Mouse (Mus musculus) MEL (cell line): ENCODE measurements around the gene Btbd11. TPM values are rescaled to one million over a fixed set of nuclear protein-coding genes. Genes with fewer than 3 reads are reported as not detected.

Experiments used
- DNase-seq: peaks from one replicate; pipeline ENCODE4 v3.0.0; 2011; ENCODE audit warnings: low read depth, low spot score
- H3K27ac ChIP-seq: 2 replicates; pipeline ENCODE4 v1.5.1; 2012; ENCODE audit warnings: low read depth, mild to moderate bottlenecking, control low read depth, low read length, moderate library complexity; ENCODE audit not compliant: control insufficient read depth
- H3K27me3 ChIP-seq, 2 experiments: fragments of 150-350 bp in 1 of 2; sonication (generic) in 1 of 2; 2 replicates each; pipeline ENCODE4 v1.6.1; 2012; ENCODE audit warnings: low read length in 2 of 2, mild to moderate bottlenecking in 2 of 2, improper control_type of control experiment in 1 of 2, moderate library complexity in 1 of 2; ENCODE audit not compliant: insufficient read depth in 2 of 2, control insufficient read depth in 1 of 2
- H3K36me3 ChIP-seq, 2 experiments: 2 replicates each; pipeline ENCODE4 v1.6.1; 2012 to 2014; ENCODE audit warnings: low read length in 2 of 2, improper control_type of control experiment in 1 of 2, inconsistent platforms in 1 of 2, mild to moderate bottlenecking in 1 of 2; ENCODE audit not compliant: insufficient read depth in 2 of 2, control insufficient read depth in 1 of 2
- H3K4me1 ChIP-seq, 2 experiments: fragments of 150-350 bp in 1 of 2; sonication (generic) in 1 of 2; 2 replicates each; pipeline ENCODE4 v1.6.1; 2012; ENCODE audit warnings: low read length in 2 of 2, improper control_type of control experiment in 1 of 2, mild to moderate bottlenecking in 1 of 2; ENCODE audit not compliant: insufficient read depth in 2 of 2, control insufficient read depth in 1 of 2
- H3K4me3 ChIP-seq, 2 experiments: fragments of 150-350 bp in 1 of 2; sonication (generic) in 1 of 2; 2 replicates each; pipeline ENCODE4 v1.5.1; 2012; ENCODE audit warnings: low read depth in 2 of 2, low read length in 2 of 2, mild to moderate bottlenecking in 2 of 2, moderate library complexity in 2 of 2, control low read depth in 1 of 2, improper control_type of control experiment in 1 of 2; ENCODE audit not compliant: control insufficient read depth in 1 of 2, insufficient read depth in 1 of 2
- H3K79me2 ChIP-seq: 2 replicates; pipeline ENCODE4 v1.6.1; 2012; ENCODE audit warnings: mild to moderate bottlenecking, low read length, moderate library complexity; ENCODE audit not compliant: control insufficient read depth, poor library complexity, insufficient read depth
- H3K9ac ChIP-seq: 2 replicates; pipeline ENCODE4 v1.6.1; 2012; ENCODE audit warnings: low read depth, mild to moderate bottlenecking, control low read depth, low read length, moderate library complexity; ENCODE audit not compliant: control insufficient read depth, poor library complexity, severe bottlenecking
- H3K9me3 ChIP-seq: fragments of 150-350 bp; sonication (generic); replicated peaks from 2 replicates; pipeline ENCODE4 v1.6.1; 2012; ENCODE audit warnings: mild to moderate bottlenecking, low read length, improper control_type of control experiment, moderate library complexity; ENCODE audit not compliant: insufficient read depth
- CHD1 ChIP-seq: IDR thresholded peaks from 2 replicates; pipeline ENCODE4 v1.6.1; 2012; ENCODE audit warnings: low read depth, mild to moderate bottlenecking, inconsistent platforms, low read length, improper control_type of control experiment
- CTCF ChIP-seq, 3 experiments: IDR thresholded peaks in 2 of 3; conservative IDR thresholded peaks in 1 of 3; 2 replicates each; pipeline ENCODE4 v1.5.1; 2011 to 2012; ENCODE audit warnings: low read length in 3 of 3, low read depth in 2 of 3, mild to moderate bottlenecking in 2 of 3, improper control_type of control experiment in 1 of 3, inconsistent platforms in 1 of 3, mixed read lengths in 1 of 3, moderate library complexity in 1 of 3; ENCODE audit not compliant: control insufficient read depth in 1 of 3, insufficient read depth in 1 of 3, poor library complexity in 1 of 3, severe bottlenecking in 1 of 3
- E2F4 ChIP-seq: IDR thresholded peaks from 2 replicates; pipeline ENCODE4 v1.6.1; 2011; ENCODE audit warnings: low read depth, low read length, improper control_type of control experiment, borderline replicate concordance
- ETS1 ChIP-seq: IDR thresholded peaks from 2 replicates; pipeline ENCODE4 v1.6.1; 2012; ENCODE audit warnings: low read depth, mild to moderate bottlenecking, inconsistent platforms, low read length, improper control_type of control experiment, moderate library complexity
- GABPA ChIP-seq: IDR thresholded peaks from 2 replicates; pipeline ENCODE4 v1.6.1; 2012; ENCODE audit warnings: low read depth, mild to moderate bottlenecking, inconsistent platforms, low read length, improper control_type of control experiment, moderate library complexity
- HCFC1 ChIP-seq: IDR thresholded peaks from 2 replicates; pipeline ENCODE4 v1.6.1; 2012; ENCODE audit warnings: low read depth, mild to moderate bottlenecking, inconsistent platforms, low read length, improper control_type of control experiment, moderate library complexity
- KAT2A ChIP-seq: conservative IDR thresholded peaks from 2 replicates; pipeline ENCODE4 v1.6.1; 2012; ENCODE audit warnings: low read depth, low read length, improper control_type of control experiment, inconsistent platforms
- MEF2A ChIP-seq: IDR thresholded peaks from 2 replicates; pipeline ENCODE4 v1.6.1; 2014; ENCODE audit warnings: low read depth, mild to moderate bottlenecking, inconsistent platforms, low read length, improper control_type of control experiment; ENCODE audit not compliant: poor library complexity, insufficient replicate concordance, severe bottlenecking; ENCODE audit errors: extremely low read depth
- MXI1 ChIP-seq: IDR thresholded peaks from 2 replicates; pipeline ENCODE4 v1.6.1; 2011; ENCODE audit warnings: mild to moderate bottlenecking, low read depth, low read length, improper control_type of control experiment
- POLR2AphosphoS2 ChIP-seq: IDR thresholded peaks from 2 replicates; pipeline ENCODE4 v1.6.1; 2011; ENCODE audit warnings: low read length, improper control_type of control experiment
- SMC3 ChIP-seq: IDR thresholded peaks from 2 replicates; pipeline ENCODE4 v1.6.1; 2011; ENCODE audit warnings: low read depth, low read length, improper control_type of control experiment
- TAL1 ChIP-seq: IDR thresholded peaks from 2 replicates; pipeline ENCODE4 v1.6.1; 2012; ENCODE audit warnings: mild to moderate bottlenecking, inconsistent platforms, low read length, moderate library complexity, mixed read lengths
- TBP ChIP-seq: IDR thresholded peaks from 2 replicates; pipeline ENCODE4 v1.8.0; 2011; ENCODE audit warnings: low read depth, low read length, improper control_type of control experiment
- USF1 ChIP-seq: IDR thresholded peaks from 2 replicates; pipeline ENCODE4 v1.6.1; 2014; ENCODE audit warnings: low read depth, mild to moderate bottlenecking, inconsistent platforms, low read length, improper control_type of control experiment, moderate library complexity
- polyA plus RNA-seq, 2 experiments: library from polyadenylated mRNA; stranded (reverse) in 1 of 2; unstranded in 1 of 2; fragments of >175 nt in 1 of 2; fragments of >200 nt in 1 of 2; gene quantifications; 2 replicates each; pipeline versions ENCODE4 v1.2.1 to v1.2.4; 2012; ENCODE audit warnings: low replicate concordance in 2 of 2, low read depth in 1 of 2; ENCODE audit not compliant: insufficient read length in 2 of 2, insufficient read depth in 1 of 2, missing spikeins in 1 of 2
- total RNA-seq: library from RNA; depleted of rRNA; stranded (reverse); fragments of 300-350 nt; gene quantifications from 2 replicates; pipeline ENCODE4 v1.2.3, GENCODE M21; 2012

Gene Btbd11
- total and polyA plus RNA-seq, 3 experiments, result not detected

DNA sequence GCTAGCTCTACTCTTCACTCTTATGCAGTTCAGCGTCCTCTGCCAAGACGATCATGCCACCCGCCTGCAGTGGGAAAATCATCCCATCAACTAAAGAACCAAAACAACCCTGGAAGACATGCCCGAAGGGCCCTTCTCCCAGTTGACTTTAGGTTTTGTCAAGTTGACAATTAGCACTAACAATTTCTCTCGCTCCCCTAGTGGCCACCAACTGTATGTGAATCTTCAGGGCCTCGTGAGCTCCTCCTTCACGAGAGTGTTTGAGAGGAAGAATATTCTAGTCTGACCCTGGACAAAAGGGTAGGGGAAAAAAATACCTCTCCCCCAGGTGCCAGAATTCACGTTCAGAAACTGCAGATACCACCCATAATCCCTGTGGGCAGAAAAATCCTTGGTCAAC, 168.6 kb downstream of the Btbd11 start:
- Histone ChIP-seq H3K9me3 (no peaks in the 10 kb centered on the region), H3K36me3 (no peaks in the 10 kb centered on the region), H3K4me1 (no peaks in the 10 kb centered on the region), H3K9ac (no peak overlapping the region), H3K4me3 (no peak overlapping the region), H3K27ac (no peak overlapping the region), H3K27me3 (no peaks in the 10 kb centered on the region), H3K79me2 (no peaks in the 10 kb centered on the region)
- TF ChIP-seq TAL1 (no peak), CTCF (IDR thresholded peaks at IDR 0.05 in 2 of 3, conservative IDR thresholded peaks at IDR 0.05 in 1 of 3; ENCODE audit: control insufficient read depth in 1 of 3, insufficient read depth in 1 of 3, low read depth in 2 of 3, low read length in 3 of 3, poor library complexity in 1 of 3, severe bottlenecking in 1 of 3) (0 out of 6 replicates have a peak, but pooled peaks of 1 of the 3 experiments have one; percentile 8)
- DNase-seq, result no peak

DNA sequence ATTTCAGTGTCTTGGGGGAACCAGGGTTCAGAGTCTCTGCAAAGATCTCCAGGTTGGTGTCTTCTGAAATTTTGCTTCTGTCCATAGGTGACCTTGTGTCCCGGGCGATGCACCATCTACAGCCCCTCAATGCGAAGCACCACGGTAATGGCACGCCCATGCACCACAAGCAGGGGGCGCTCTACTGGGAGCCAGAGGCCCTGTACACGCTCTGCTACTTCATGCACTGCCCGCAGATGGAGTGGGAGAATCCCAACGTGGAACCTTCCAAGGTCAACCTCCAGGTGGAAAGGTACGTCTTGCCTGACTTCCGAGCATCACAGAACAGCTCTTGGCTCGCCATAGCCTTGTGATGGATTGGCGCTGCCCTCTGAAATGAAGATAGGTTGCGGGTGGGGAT, 174.8 kb downstream of the Btbd11 start:
- H3K4me1 ChIP-seq, result no peaks in the 10 kb centered on the region
- H3K27me3 ChIP-seq, result no peaks in the 10 kb centered on the region
- H3K79me2 ChIP-seq, result no peaks in the 10 kb centered on the region
- H3K9ac ChIP-seq, result no peak overlapping the region
- H3K27ac ChIP-seq, result no peak overlapping the region
- no peaks in the 10 kb centered on the region for H3K36me3 ChIP-seq
- H3K9me3 ChIP-seq, result no peaks in the 10 kb centered on the region
- no peak overlapping the region for H3K4me3 ChIP-seq
- no peak for DNase-seq
- 0 out of 6 replicates have a peak, but pooled peaks of 1 of the 3 experiments have one; percentile 3 for TF ChIP-seq CTCF (IDR thresholded peaks at IDR 0.05 in 2 of 3, conservative IDR thresholded peaks at IDR 0.05 in 1 of 3; ENCODE audit: control insufficient read depth in 1 of 3, insufficient read depth in 1 of 3, low read depth in 2 of 3, low read length in 3 of 3, poor library complexity in 1 of 3, severe bottlenecking in 1 of 3)
- TF ChIP-seq KAT2A, result no peak

DNA sequence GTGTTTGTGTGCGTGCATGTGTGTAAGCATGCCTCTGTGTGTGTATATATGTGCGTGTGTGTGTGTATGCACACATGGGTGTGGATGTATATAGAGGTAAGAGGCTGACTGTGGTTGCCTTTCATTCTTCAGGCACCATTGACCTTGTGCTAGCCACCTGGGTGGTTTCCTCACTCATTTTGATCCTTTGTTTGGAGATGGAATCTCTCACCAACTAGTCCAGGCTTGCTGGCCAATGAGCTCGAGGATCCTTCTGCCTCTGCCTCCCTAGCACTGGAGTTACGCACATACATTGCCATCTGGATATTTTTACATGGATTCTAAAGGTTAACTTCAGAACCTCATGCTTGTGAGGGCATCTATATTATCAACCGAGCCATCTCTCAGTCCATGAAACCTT, 184.8 kb downstream of the Btbd11 start:
- no peaks in the 10 kb centered on the region for H3K27me3 ChIP-seq
- no peaks in the 10 kb centered on the region for H3K9me3 ChIP-seq
- no peaks in the 10 kb centered on the region for H3K36me3 ChIP-seq
- no peak overlapping the region for H3K27ac ChIP-seq
- no peak for DNase-seq
- H3K79me2 ChIP-seq, result no peaks in the 10 kb centered on the region
- no peaks in the 10 kb centered on the region for H3K4me1 ChIP-seq
- no peak overlapping the region for H3K4me3 ChIP-seq
- H3K9ac ChIP-seq, result no peak overlapping the region
- TF ChIP-seq POLR2AphosphoS2 (no peak), TBP (no peak), MXI1 (no peak), USF1 (no peak), GABPA (no peak), SMC3 (no peak), E2F4 (no peak), ETS1 (no peak), TAL1 (no peak), MEF2A (no peak), HCFC1 (no peak), CHD1 (no peak)
